In the genomic region with DNA sequence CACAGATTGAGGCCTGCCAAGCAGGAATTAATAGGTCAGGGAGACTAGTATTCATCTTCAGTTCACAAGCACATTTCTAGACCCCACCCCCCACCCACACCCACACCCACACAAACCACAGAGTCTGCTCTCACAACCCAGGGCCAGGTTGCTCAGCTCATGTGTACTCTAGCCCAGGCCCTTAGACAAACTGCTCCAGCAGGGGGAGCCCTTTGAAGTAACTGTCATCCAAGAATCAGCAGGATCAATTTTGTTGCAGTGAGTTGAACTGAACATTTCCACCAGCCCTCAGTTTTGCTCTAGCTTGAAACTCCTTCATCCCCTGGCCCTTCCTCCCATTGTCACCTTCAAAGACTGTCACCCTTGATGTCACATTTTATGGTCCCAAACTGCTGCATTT, we compare ENCODE assay signal across 9 mouse cellular contexts.
DNase-seq lines count a peak whose midpoint lies in the region; ATAC-seq and TF ChIP-seq lines count a peak whose summit lies in the region.
"Had no signal": no experiment of that assay in that cellular context is flagged by ENCODE, and none has a peak within 500 bp of the region (broad histone marks: within the 10 kb centered on the region; RNA-seq: fewer than 3 reads in every experiment).

No protein-coding gene starts in this region.

- H3K4me3 ChIP-seq in cerebellum, adult 2 months (replicated peaks; ENCODE audit: insufficient read depth, low read depth, low read length), result no peak overlapping the region
- H3K4me3 ChIP-seq in midbrain, embryonic 12.5 days, result no peak overlapping the region
- H3K4me3 ChIP-seq in midbrain, embryonic 15.5 days, result no peak overlapping the region
- no peak overlapping the region for H3K4me3 ChIP-seq in lung, embryonic 14.5 days (ENCODE audit: low read depth, low read length)
- H3K4me3 ChIP-seq: limb, embryonic 13.5 days had no signal

- H3K9me3 ChIP-seq in midbrain, embryonic 12.5 days, result no peaks in the 10 kb centered on the region
- H3K9me3 ChIP-seq in midbrain, embryonic 15.5 days, result no peaks in the 10 kb centered on the region
- H3K9me3 ChIP-seq in lung, embryonic 14.5 days (ENCODE audit: low read depth, low read length), result no peaks in the 10 kb centered on the region
- H3K9me3 ChIP-seq: limb, embryonic 13.5 days had no signal

- TF ChIP-seq POLR2A in cerebellum, adult 2 months (IDR thresholded peaks at IDR 0.05; ENCODE audit: borderline replicate concordance, insufficient read depth, low read length), result no peak

- no peak overlapping the region for H3K27ac ChIP-seq in cerebellum, adult 2 months (ENCODE audit: insufficient read depth, low read length)
- H3K27ac ChIP-seq in midbrain, embryonic 12.5 days (replicated peaks), result no peak overlapping the region
- no peak overlapping the region for H3K27ac ChIP-seq in midbrain, embryonic 15.5 days
- no peak overlapping the region for H3K27ac ChIP-seq in lung, embryonic 14.5 days (ENCODE audit: low read depth)
- H3K27ac ChIP-seq: limb, embryonic 13.5 days had no signal

- no peak overlapping the region for H3K9ac ChIP-seq in midbrain, embryonic 12.5 days (replicated peaks)
- H3K9ac ChIP-seq in midbrain, embryonic 15.5 days, result no peak overlapping the region
- no peak overlapping the region for H3K9ac ChIP-seq in lung, embryonic 14.5 days
- H3K9ac ChIP-seq: limb, embryonic 13.5 days had no signal

- peak; percentile 34; the same call in 1 of the 2 replicates for ATAC-seq in midbrain, embryonic 12.5 days (ENCODE audit: low FRiP score, low read depth)
- ATAC-seq in midbrain, embryonic 15.5 days (replicated peaks), result no peak
- ATAC-seq in lung, embryonic 14.5 days (ENCODE audit: insufficient read depth), result no peak

- DNase-seq in cerebellum, adult 2 months, result peak in 1 of 2 experiments; percentile 56
- no peak for DNase-seq in cerebellum, adult 11 months
- DNase-seq in cerebellum, postnatal 36 days, result peak; percentile 44 to 58
- DNase-seq in heart, postnatal 14 days, result peak; percentile 45 to 58
- peak; percentile 62 for DNase-seq in lung, embryonic 14.5 days
- DNase-seq in yolk sac, embryonic 10.5 days (ENCODE audit: low spot score), result no peak

- TF ChIP-seq CTCF in cerebellum, adult 2 months (IDR thresholded peaks at IDR 0.05; ENCODE audit: borderline replicate concordance, insufficient read depth, low read depth, low read length), result peak; percentile 44; the same call in 1 of the 2 replicates
- TF ChIP-seq CTCF in lung, embryonic 14.5 days (IDR thresholded peaks at IDR 0.05; ENCODE audit: low read depth), result peak; percentile 61

- no peaks in the 10 kb centered on the region for H3K36me3 ChIP-seq in midbrain, embryonic 12.5 days
- no peaks in the 10 kb centered on the region for H3K36me3 ChIP-seq in midbrain, embryonic 15.5 days (replicated peaks)
- no peaks in the 10 kb centered on the region for H3K36me3 ChIP-seq in lung, embryonic 14.5 days (ENCODE audit: insufficient read depth)
- H3K36me3 ChIP-seq: limb, embryonic 13.5 days had no signal

- H3K27me3 ChIP-seq in cerebellum, adult 2 months (ENCODE audit: control insufficient read depth, insufficient read depth, low read length), result no peaks in the 10 kb centered on the region
- H3K27me3 ChIP-seq in midbrain, embryonic 12.5 days, result no peaks in the 10 kb centered on the region
- no peaks in the 10 kb centered on the region for H3K27me3 ChIP-seq in midbrain, embryonic 15.5 days (replicated peaks)
- no peaks in the 10 kb centered on the region for H3K27me3 ChIP-seq in lung, embryonic 14.5 days (ENCODE audit: insufficient read depth, low read length)
- H3K27me3 ChIP-seq: limb, embryonic 13.5 days had no signal

- H3K4me1 ChIP-seq in cerebellum, adult 2 months (ENCODE audit: control insufficient read depth, insufficient read depth, low read length), result no peaks in the 10 kb centered on the region
- peaks cover 12% of the 10 kb centered on the region; the same call in 1 of the 2 replicates for H3K4me1 ChIP-seq in midbrain, embryonic 12.5 days
- peaks cover 4% of the 10 kb centered on the region for H3K4me1 ChIP-seq in midbrain, embryonic 15.5 days
- no peaks in the 10 kb centered on the region for H3K4me1 ChIP-seq in lung, embryonic 14.5 days (ENCODE audit: insufficient read depth)
- H3K4me1 ChIP-seq: limb, embryonic 13.5 days had no signal

- intact Hi-C loops in heart, postnatal 14 days (cut with DNase I), result loop anchor here (1.0 kb wide), 1 partner anchor 229 kb away; no protein-coding TSS in a partner anchor

- H3K4me2 ChIP-seq in midbrain, embryonic 12.5 days (replicated peaks), result no peak overlapping the region
- no peak overlapping the region for H3K4me2 ChIP-seq in midbrain, embryonic 15.5 days
- H3K4me2 ChIP-seq in lung, embryonic 14.5 days, result no peak overlapping the region
- H3K4me2 ChIP-seq: limb, embryonic 13.5 days had no signal

Comparison
In these comparisons a context has a peak if more than half of its experiments do, and no peak if none do; other contexts are left out.
1. DNase-seq: peak in cerebellum, postnatal 36 days (2 of 2), heart, postnatal 14 days (2 of 2) and lung, embryonic 14.5 days (single experiment); none in cerebellum, adult 11 months (single experiment) and yolk sac, embryonic 10.5 days (single experiment).